Mouse (Mus musculus) right cerebral cortex, adult 18-20 months (tissue): ENCODE measurements at regions not wholly inside any gene's neighbourhood (a gene's known extent, or its start where the extent isn't known, plus 50 kb on each side); places are given as distances from the start of the nearest gene placed in this dataset.

ENCODE experiments used
- DNase-seq: peaks from one replicate; pipeline ENCODE4 v3.0.0; 2022; ENCODE audit warnings: mixed read lengths

DNA sequence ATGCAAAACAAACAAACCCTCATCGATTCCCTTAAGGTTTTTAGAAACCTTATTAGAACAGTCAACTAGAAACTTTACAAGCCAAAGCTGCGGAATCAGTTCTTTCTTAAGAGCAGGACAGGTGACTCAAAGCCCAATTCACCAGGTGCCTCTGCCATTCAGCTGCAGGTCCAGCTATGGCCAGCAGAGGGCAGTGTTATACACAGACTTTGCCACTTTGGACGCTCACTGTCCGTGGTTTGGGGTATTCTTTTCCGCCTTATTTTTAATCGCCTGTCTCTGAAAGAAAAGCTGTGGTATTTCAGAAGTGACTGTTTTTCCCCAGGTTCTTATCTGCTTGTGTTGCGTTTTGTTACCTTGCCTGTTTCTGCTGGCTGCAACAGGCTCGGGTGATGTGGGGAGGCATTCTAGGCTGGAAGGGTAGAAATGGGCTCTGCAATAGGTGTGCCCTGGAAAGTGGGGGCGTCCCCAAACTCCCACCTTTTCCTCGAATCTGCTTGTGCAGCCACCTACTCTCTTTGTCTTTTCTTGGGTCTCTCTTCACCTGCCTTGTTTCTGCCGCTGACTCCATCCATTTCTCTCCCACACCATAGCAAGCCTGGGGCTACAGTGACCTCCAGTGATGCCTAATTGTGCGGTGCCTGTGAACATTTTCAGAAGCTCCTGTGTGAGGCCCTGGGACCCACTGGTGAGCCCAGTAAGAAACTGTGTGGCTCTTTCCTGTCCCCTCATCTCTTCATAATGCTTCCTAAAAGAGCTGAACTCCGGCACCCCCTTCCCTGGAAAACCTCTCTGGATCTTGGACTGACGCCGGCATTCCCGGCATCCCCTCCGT is 142.4 kb downstream of the Mtx3 start:
- DNase-seq, result peak; percentile 59

DNA sequence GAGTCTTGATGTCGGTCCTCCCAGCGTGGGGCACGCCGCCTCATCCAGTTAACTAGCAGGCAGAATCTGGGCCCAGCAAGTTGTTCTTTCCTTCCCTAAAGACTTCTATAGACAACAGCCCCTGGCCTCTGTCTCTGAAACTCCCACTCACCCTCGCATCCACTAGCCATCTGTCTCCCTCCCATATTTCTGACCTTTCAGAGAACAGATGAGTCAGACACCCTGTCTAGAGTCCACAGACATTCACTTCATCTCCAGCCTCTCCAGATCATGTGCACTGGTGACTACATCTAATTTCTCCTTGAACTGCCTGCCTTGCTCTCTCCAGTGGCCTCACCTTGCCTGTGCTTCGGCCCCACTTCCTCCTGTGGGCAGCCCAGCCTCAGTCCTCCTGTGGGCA is 143.1 kb downstream of the Mtx3 start:
- peak; percentile 67 for DNase-seq

DNA sequence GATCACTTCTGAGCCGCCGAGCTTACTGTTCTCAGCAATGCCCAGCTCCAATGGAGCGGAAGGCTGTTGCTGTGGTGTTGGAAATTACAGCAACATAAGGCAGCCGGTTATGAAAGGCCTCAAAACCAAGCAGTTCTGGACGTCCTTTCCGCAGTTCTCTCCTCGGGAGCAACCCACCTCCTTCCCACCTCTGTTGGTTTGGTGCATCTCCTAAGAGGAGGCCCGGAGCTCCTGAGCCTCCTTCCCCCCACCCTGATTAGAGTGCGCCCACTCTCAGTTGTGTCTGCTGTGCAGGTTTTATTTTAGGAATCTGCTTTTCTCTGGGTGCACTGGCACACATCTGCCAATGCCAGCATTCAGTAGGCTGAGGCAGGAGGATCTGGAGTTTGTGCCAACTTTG is 144.0 kb downstream of the Mtx3 start:
- DNase-seq, result peak; percentile 52

DNA sequence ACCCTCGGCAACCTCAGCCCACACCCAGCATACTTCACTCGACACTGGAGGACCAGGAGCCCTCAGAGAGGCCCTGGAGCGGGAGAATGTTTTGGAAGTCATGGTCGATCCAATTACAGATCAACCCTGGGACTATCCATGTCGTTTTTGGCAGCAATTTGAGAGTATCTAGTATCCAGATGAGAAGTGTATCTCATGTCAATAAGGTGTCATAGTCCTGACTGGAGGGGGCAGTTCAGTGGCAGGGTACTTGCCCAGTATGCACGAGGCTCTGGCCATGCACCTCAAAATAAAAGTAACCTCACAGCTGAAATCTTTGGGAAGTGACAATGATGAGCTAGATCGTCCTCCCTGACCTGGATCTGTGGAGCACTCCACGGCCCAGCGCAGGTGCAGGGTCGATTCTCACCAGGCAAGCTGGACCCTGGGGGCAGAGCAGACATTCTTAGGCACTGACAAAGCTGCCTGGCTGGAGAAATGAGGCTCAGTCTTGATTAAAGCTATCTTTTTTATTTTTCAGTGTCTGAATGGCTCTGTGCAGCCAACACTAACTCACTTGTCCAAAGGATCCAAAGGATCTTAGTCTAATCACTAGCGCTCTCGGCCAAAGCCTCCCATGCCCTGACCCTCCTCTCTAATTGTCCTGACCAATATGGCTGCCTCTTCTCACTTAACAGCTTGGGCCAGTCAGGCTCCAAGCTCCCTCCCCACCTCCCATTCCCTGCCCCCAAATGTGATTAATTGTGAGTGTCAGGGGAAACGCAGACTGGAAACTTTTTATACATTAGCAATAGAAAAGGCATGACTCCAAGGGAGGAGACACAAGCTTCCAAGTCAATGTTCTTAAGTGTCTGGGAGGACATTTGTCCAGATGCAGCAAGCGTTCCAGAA is 146.0 kb downstream of the Mtx3 start:
- DNase-seq, result no peak
